Mouse (Mus musculus) c-Kit-positive CD71-positive TER-119-positive erythroid progenitor cells, embryonic 14.5 days (primary cell): ENCODE data around the gene Slc13a4.

ENCODE experiments used
- DNase-seq: peaks from one replicate; pipeline ENCODE4 v3.0.0-alpha.2; 2013; ENCODE audit warnings: low spot score

Slc13a4 gene

DNA sequence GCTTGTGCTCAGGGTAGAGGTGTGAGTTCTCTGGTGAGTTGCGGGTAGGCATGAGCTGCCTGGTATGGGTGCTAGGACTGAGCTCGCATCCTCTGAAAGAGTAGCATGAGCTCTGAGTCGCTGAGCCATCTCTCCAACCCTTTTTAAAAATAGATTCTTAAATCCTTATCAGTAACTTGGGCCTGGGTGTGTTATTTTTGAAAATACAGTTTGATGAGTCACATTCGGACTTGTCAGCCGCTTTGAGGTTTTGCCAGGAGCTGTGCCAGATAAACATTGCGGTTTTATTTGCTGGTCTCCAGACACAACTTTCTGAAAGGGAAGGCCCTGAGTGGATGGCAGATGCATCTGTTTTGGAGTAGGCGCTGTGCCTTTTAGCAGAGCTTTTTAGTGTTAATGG lies 51.2 kb downstream of the Slc13a4 start:
- peak; percentile 84 for DNase-seq

DNA sequence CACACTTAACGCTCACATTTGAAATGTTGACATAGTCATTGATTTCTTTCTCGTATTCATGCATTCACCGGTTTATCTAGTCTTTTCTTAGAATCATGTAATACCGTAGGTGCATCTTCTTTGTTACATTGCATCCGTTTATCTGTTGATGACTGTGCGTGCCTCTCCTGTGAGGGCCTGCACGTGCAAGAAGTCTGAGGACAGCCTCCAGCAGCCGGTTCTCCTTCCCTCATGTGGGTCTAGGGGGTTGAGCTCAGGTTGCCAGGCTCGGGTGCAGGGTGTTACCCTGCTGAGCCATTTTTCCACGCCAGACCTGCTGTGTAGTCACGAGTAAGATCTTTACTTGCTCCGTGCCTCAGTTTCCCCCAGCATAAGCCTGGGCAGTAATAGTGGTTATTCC lies 52.9 kb downstream of the Slc13a4 start:
- DNase-seq: peak; percentile 34

DNA sequence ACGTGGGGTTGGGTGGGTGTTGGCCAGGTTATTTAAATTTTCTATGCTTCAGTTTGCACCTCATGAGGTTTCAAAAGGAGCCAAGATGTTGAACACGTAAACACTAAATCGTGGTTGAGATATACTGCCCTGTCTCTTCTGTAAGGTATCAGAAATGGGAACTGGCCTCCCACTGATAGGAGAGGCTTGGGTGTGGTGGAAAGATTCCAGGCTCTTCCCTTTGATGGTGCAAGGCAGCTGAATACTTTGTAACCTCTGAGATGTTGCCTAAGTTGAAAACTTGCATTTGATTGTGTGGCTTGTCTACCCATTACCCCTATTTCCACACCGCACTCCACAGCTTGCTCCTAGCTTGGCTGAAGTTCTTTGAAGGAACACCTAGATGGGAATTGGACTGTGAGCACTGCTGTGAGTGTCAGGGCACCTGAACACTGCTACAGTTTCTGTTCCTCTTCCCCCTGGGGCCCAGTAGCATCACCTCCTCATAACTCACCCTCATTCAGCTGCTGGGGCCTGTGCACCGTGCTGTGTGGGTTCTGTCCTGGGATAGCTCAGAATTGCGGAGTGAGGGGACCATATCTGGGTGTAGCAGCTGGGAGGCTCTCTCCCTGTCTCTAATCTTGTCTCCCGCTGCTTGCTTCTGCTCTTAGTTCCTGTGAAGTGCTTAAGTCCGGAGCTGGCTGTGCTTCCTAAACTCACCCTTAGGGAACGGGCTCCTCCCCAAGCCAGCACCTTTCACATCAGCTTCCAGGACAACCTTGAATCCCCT lies 53.6 kb downstream of the Slc13a4 start:
- peak; percentile 80 for DNase-seq

DNA sequence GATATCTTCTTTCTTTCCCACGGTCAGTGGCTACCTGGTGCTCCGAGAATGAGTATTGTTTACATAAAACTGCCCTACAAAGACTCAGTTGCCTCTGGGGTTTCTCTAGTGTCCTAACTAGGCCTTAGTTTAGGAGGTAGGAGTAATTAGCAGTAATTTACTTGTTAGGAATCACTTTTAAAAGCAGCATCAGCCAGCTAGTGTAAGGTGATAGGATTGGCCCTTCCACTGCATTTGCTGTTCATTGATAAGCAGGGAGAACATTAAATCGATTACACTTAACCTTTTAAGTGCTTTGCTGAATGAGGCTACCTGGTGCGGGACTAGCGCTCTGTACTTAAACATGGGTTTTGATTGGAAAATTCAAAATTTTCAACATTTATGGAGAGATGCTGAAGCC lies 54.5 kb downstream of the Slc13a4 start:
- DNase-seq: peak; percentile 43

DNA sequence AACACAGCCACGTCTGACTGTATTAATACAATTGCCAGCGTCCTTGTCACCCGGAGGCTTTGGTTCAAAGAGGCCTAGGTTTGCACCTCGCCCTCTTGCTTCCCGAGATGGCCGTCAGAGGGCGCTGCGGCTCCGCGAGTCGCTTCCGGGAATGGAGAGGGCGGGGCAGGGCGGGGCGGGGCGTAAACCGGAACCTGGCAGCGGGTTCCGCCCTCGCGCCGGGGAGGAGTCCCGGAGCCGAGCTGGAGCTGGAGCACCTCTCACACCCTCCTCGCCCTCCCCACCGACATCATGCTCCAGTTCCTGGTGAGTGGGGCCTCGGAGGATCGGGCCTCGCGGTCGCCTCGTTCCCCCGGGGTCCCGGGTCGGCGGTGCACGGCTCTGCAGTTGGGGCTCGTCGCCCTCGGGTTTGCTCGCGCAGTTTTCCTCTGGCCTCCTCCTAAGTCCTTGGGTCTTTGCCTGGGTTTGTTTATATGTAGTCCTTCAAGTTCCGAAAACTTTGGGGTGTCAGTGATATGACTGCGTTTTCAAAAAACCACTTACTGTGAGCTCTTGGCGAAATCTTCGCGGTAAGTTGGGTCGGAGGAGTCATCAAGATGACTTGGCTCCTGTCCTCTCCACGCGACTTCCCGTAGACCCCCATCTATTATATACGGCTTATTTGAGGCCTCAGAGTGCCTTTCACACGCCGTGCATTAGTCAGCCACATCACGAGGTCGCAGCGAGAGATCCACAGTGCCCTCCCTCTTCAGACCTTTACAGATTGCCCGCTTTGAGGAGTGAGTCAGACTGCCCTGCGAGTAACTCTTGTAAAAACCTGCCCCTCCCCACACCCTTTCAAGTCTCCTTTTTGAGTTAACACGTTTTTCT lies 55.2 kb downstream of the Slc13a4 start:
- DNase-seq: peak; percentile 91

DNA sequence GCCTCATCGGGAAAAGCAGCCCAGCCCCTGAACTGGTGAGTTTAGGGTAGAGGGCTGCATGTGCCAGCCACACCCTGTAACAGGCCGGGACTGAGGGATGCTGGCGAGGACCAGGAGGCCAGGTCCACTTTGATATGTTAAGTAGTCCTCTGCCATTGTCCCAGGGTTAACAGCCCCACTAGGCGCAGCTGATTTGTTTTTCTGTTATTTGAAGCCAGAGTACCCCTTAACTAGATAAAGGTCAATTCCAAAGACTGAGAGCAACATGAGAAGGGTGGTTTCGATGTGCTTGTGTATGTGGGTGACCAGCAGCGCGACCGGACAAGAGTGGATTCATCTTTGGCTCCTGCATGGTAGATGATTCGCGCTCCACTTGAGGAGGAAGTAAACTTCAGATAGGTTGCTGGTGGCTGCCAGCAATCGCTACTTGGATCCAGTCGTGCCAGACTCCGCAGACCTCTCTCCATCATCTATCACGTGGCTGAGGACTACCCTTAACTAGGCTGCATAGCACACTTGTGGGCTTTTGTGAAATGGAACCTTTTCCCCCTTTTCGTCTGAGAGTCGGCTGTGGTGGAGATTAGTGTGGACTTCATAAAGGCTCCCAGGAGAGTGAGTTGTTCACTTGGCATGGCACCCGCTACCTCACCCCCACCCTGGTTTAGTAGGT lies 56.0 kb downstream of the Slc13a4 start:
- DNase-seq: no peak

DNA sequence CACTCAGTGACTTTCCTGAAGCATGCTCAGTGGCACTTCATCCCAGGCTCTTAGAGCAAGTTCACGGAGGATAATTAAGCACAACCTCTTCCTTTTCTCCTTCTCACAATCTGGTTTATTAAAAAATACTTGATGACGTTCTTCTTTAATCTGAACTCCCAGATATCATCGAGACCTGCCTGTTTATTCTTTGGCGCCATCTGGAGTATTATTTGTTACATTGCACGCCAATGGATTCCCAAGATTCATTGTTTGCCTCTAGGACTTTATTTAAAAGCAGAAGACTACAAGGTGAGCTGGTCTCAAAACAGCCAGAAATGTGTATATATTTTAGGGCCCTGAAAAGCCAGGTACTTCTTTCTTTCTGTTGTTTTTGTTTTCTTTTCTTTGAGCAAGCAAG lies 62.8 kb downstream of the Slc13a4 start:
- no peak for DNase-seq

DNA sequence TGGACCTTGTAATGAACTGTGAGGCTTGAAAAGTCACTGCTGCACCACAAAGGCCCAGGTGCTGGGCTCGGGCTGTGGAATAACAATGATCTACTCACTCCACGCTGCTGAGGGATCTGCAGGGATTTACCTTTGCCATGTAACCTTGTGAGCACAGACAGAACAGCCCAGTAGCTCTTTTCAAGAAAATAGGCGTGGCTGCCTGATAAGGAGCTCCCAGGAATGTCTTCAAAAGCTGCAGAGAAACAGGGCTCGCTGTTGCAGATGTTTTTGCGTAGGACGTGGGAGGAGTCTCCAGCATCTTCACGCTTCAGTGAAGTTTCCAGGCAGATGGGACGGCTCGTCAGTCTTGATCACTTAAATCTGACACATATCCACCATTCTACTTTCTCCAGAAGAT lies 63.9 kb downstream of the Slc13a4 start:
- peak; percentile 53 for DNase-seq

DNA sequence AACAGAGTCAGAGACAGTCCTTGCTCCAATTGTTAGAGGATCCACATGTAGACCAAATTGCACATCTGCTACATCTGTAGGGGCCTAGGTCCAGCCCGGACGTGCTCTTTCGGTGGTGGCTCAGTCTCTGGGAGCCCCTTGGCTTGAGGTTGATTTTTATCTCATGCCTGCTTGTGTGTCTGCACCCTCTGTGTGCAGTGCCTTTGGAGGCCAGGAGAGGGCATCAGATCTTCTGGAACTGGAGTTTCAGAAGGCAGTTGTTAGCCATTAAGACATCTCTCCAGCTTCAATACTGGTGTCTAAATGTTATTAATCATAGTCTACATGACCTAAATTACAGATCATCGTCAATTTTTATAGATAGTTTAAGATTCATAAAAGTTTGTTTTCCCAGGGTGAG lies 64.7 kb downstream of the Slc13a4 start:
- DNase-seq: no peak

DNA sequence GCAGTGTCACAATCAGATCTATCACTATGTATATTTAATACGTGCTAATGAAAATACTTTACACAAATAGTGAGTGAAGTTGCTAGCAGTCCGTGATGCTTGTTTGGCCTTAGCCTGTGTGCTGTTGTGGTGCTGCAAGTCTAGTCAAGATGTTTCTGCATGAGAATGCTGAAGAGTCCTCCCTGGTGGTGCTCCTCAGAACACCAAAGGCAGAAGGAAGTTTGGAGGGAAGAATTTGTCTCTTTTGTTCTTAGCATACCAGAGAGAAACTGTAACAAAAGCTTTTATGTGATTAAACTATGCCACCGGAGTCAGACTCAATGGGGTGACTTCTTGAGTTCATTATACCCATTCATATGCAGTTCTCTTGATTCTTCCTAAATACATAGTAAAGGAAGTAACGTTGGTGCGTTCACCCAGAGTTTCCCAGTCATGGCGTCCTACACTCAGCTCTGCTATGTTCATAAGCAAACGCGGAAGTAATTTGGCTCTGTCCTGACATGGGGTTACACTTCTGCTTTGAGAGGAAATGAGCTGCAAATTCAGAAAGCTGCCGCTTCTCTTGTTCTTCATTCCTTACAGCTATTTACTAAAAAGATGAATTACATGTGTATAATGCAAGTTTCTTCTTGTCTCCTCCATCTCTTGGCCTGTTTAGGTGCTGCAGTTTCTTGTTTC lies 71.7 kb downstream of the Slc13a4 start:
- no peak for DNase-seq

DNA sequence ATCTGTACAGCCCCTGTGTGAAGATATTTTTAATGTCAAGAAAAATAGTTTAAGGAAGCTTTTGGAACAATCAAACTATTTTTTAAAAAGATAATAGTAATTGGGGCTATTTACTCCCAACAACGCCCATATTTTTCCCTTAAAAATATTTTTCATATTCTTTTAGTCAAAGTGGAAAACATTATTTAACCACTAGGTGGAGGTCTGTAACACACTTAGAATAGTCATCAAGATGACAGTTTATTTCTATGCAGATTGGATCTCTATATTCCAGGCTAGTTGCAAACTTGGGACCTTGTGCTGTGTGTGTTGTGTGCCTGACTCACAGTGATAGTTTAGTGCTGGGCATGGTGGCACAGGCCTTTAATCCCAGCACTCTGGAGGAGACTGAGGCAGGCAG lies 78.5 kb downstream of the Slc13a4 start:
- no peak for DNase-seq

DNA sequence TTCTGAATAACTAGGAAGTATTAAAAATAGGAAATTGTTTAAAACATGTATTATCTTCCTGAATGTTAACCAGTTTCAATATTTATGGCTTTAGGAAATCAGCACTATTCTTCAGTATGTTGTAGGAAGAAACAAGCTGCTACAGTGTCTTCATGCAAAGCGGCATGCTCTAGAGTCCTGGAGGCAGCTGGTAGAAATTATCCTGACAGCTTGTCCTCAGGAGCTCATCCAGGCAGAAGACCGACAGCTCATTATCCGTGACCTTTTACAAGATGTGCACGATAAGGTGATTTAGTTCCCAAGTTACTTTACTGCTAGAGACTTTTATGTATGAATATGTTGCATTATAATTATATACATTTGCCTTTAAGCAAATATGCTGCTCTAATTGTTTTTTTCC lies 82.2 kb downstream of the Slc13a4 start:
- DNase-seq: no peak
